9 mouse cellular contexts compared by ENCODE assay signal in genomic region chr11:106267311-106267852, GRCm38 (mm10). TPM values are rescaled to one million over a fixed set of nuclear protein-coding genes. Genes with fewer than 3 reads are reported as not detected.
DNase-seq lines count a peak whose midpoint lies in the region; ATAC-seq and TF ChIP-seq lines count a peak whose summit lies in the region.
"Had no signal": no experiment of that assay in that cellular context is flagged by ENCODE, and none has a peak within 500 bp of the region (broad histone marks: within the 10 kb centered on the region; RNA-seq: fewer than 3 reads in every experiment).

No protein-coding gene starts in this region.

- no peak overlapping the region for H3K4me2 ChIP-seq in neural tube, embryonic 11.5 days (ENCODE audit: low read depth)
- peak overlapping the region; percentile 34 for H3K4me2 ChIP-seq in limb, embryonic 11.5 days (ENCODE audit: low read depth, severe bottlenecking)

- peaks cover 37% of the 10 kb centered on the region for H3K36me3 ChIP-seq in neural tube, embryonic 11.5 days (ENCODE audit: control insufficient read depth, insufficient read depth, low read length)
- H3K36me3 ChIP-seq in limb, embryonic 11.5 days (ENCODE audit: control insufficient read depth, insufficient read depth, low read length), result peaks cover 40% of the 10 kb centered on the region
- H3K36me3 ChIP-seq in small intestine, adult 2 months (ENCODE audit: control insufficient read depth, insufficient read depth, low read length), result peaks cover 47% of the 10 kb centered on the region

- no peak for TF ChIP-seq CTCF in small intestine, adult 2 months (IDR thresholded peaks at IDR 0.05; ENCODE audit: extremely low read depth, insufficient read length, insufficient replicate concordance, low read depth, low read length)

- no peaks in the 10 kb centered on the region for H3K9me3 ChIP-seq in neural tube, embryonic 11.5 days (ENCODE audit: control insufficient read depth, low read length)
- no peaks in the 10 kb centered on the region for H3K9me3 ChIP-seq in limb, embryonic 11.5 days (ENCODE audit: control insufficient read depth, low read length)

- TF ChIP-seq POLR2A in small intestine, adult 2 months (IDR thresholded peaks at IDR 0.05; ENCODE audit: low read depth, low read length), result no peak

- peaks cover 35% of the 10 kb centered on the region for H3K4me1 ChIP-seq in neural tube, embryonic 11.5 days (ENCODE audit: control insufficient read depth, insufficient read depth, low read length)
- peaks cover 34% of the 10 kb centered on the region for H3K4me1 ChIP-seq in limb, embryonic 11.5 days (ENCODE audit: control insufficient read depth, insufficient read depth, low read length)
- H3K4me1 ChIP-seq in small intestine, adult 2 months (ENCODE audit: control insufficient read depth, insufficient read depth, insufficient read length, low read length), result peaks cover 29% of the 10 kb centered on the region

- ATAC-seq in neural tube, embryonic 11.5 days (ENCODE audit: insufficient read depth, low FRiP score, low TSS enrichment), result no peak
- ATAC-seq in limb, embryonic 11.5 days (ENCODE audit: insufficient number of reproducible peaks, low FRiP score, low TSS enrichment, low read depth), result no peak

- no peak overlapping the region for H3K4me3 ChIP-seq in neural tube, embryonic 11.5 days (ENCODE audit: low read depth, low read length)
- no peak overlapping the region for H3K4me3 ChIP-seq in limb, embryonic 11.5 days (ENCODE audit: low read depth, low read length)
- H3K4me3 ChIP-seq in small intestine, adult 2 months (ENCODE audit: low read depth, low read length), result peak overlapping the region; percentile 38

- WGBS in neural tube, embryonic 11.5 days, result 64% methylated on average over 14 of the region's 15 CpGs
- 54% methylated on average over 15 of the region's 15 CpGs for WGBS in limb, embryonic 11.5 days
- 25% methylated on average over 15 of the region's 15 CpGs for WGBS in small intestine, adult 2 months

- no peak for DNase-seq in neural tube, embryonic 11.5 days (ENCODE audit: low spot score)
- no peak for DNase-seq in neural tube, embryonic 10.5 days (ENCODE audit: extremely low spot score, low spot score)
- DNase-seq in cerebellum, adult 9-11 months, result peak; percentile 97
- DNase-seq in heart, postnatal 14 days, result peak; percentile 36 to 41
- peak; percentile 58 for DNase-seq in limb, embryonic 11.5 days (ENCODE audit: low spot score)
- no peak for DNase-seq in frontal cortex, postnatal 10 days (ENCODE audit: low spot score in 2 of 2)
- no peak for DNase-seq in testis, postnatal 10 days (ENCODE audit: low spot score)

- H3K9ac ChIP-seq in neural tube, embryonic 11.5 days (ENCODE audit: low read length), result no peak overlapping the region
- no peak overlapping the region for H3K9ac ChIP-seq in limb, embryonic 11.5 days (ENCODE audit: low read length)

- intact Hi-C loops in heart, postnatal 14 days (cut with DNase I), result no loop called here

- H3K27ac ChIP-seq in neural tube, embryonic 11.5 days (ENCODE audit: low read depth, low read length), result peak overlapping the region; percentile 87; the same call in 1 of the 2 replicates
- 0 out of 2 replicates have a peak overlapping the region, but pooled peaks have one; percentile 43 for H3K27ac ChIP-seq in limb, embryonic 11.5 days (replicated peaks; ENCODE audit: low read depth, low read length)
- peak overlapping the region; percentile 70 for H3K27ac ChIP-seq in small intestine, adult 2 months (ENCODE audit: insufficient read depth, low read depth, low read length)

- no peaks in the 10 kb centered on the region for H3K27me3 ChIP-seq in neural tube, embryonic 11.5 days (ENCODE audit: control insufficient read depth, insufficient read depth, low read length)
- no peaks in the 10 kb centered on the region for H3K27me3 ChIP-seq in limb, embryonic 11.5 days (ENCODE audit: control insufficient read depth, insufficient read depth, low read length)
- H3K27me3 ChIP-seq in small intestine, adult 2 months (ENCODE audit: control insufficient read depth, insufficient read depth, low read length), result no peaks in the 10 kb centered on the region

RNA-seq across cellular contexts. Expression of gene Smarcd2, which starts 5.4 kb away (rescaled TPM):
- polyA plus RNA-seq in neural tube, embryonic 11.5 days (2014; fragmentation: Nextera tagmentation; extraction: Ambion mirVana), result 42.0 and 44.4 TPM in 2 replicates
- total RNA-seq in heart, postnatal 14 days (2021), result 10 to 100 TPM; 28.7 to 30.8 TPM
- polyA plus RNA-seq in limb, embryonic 11.5 days (2014; fragmentation: Nextera tagmentation; extraction: Ambion mirVana), result 82.6 and 84.8 TPM in 2 replicates
- 40.6 and 101 TPM in 2 replicates for polyA plus RNA-seq in small intestine, adult 2 months (2012; rRNA removed)

RNA-seq across cellular contexts. Expression of gene Tcam1, which starts 9.1 kb away (rescaled TPM):
- polyA plus RNA-seq in neural tube, embryonic 11.5 days (2014; fragmentation: Nextera tagmentation; extraction: Ambion mirVana), result 0.14 and 0.21 TPM in 2 replicates
- total RNA-seq in heart, postnatal 14 days (2021), result under 1 TPM in 1 of 2 experiments, not detected in 1; 0.07 TPM
- 0.09 and 0.29 TPM in 2 replicates for polyA plus RNA-seq in limb, embryonic 11.5 days (2014; fragmentation: Nextera tagmentation; extraction: Ambion mirVana)
- 0.05 TPM in 2 replicates for polyA plus RNA-seq in small intestine, adult 2 months (2012; rRNA removed)

RNA-seq across cellular contexts. Expression of gene Psmc5, which starts 11.4 kb away (rescaled TPM):
- 414 and 431 TPM in 2 replicates for polyA plus RNA-seq in neural tube, embryonic 11.5 days (2014; fragmentation: Nextera tagmentation; extraction: Ambion mirVana)
- total RNA-seq in heart, postnatal 14 days (2021), result 100 to 1,000 TPM in 1 of 2 experiments, 10 to 100 TPM in 1; 99.9 to 105 TPM
- 380 and 388 TPM in 2 replicates for polyA plus RNA-seq in limb, embryonic 11.5 days (2014; fragmentation: Nextera tagmentation; extraction: Ambion mirVana)
- 10.2 and 19.4 TPM in 2 replicates for polyA plus RNA-seq in small intestine, adult 2 months (2012; rRNA removed)

RNA-seq across cellular contexts. Expression of gene Ftsj3, which starts 11.5 kb away (rescaled TPM):
- 64.5 and 66.9 TPM in 2 replicates for polyA plus RNA-seq in neural tube, embryonic 11.5 days (2014; fragmentation: Nextera tagmentation; extraction: Ambion mirVana)
- 10 to 100 TPM; 19.3 to 21.4 TPM for total RNA-seq in heart, postnatal 14 days (2021)
- polyA plus RNA-seq in limb, embryonic 11.5 days (2014; fragmentation: Nextera tagmentation; extraction: Ambion mirVana), result 72.6 and 74.9 TPM in 2 replicates
- polyA plus RNA-seq in small intestine, adult 2 months (2012; rRNA removed), result 2.8 and 3.9 TPM in 2 replicates

RNA-seq across cellular contexts. Expression of gene Gh, which starts 34.3 kb away (rescaled TPM):
- not detected in 2 replicates for polyA plus RNA-seq in neural tube, embryonic 11.5 days (2014; fragmentation: Nextera tagmentation; extraction: Ambion mirVana)
- total RNA-seq in heart, postnatal 14 days (2021), result not detected
- polyA plus RNA-seq in limb, embryonic 11.5 days (2014; fragmentation: Nextera tagmentation; extraction: Ambion mirVana), result not detected in 2 replicates
- polyA plus RNA-seq in small intestine, adult 2 months (2012; rRNA removed), result 0.24 TPM in 1 of 2 replicates, not detected in the other
- total RNA-seq: heart, postnatal 10 days had no signal

Comparison
In these comparisons a context has a peak if more than half of its experiments do, and no peak if none do; other contexts are left out.
1. DNase-seq: peak in cerebellum, adult 9-11 months (single experiment), heart, postnatal 14 days (2 of 2) and limb, embryonic 11.5 days (single experiment); none in neural tube, embryonic 11.5 days (single experiment), neural tube, embryonic 10.5 days (single experiment), frontal cortex, postnatal 10 days (0 of 2) and testis, postnatal 10 days (single experiment).
2. RNA of gene Psmc5, which starts 11.4 kb away (polyA plus RNA-seq): 414 to 431 TPM in neural tube, embryonic 11.5 days and 380 to 388 TPM in limb, embryonic 11.5 days; 10.2 to 19.4 TPM in small intestine, adult 2 months; every median in the first group is over 10 times any median in the second.
3. Peak in every context shown above with its lines, with median percentiles within 50 percentile points of each other: H3K27ac ChIP-seq.